Mouse (Mus musculus) telencephalon, adult 2 months (tissue): ENCODE measurements around the gene Ddo.

Experiments used
- DNase-seq: peaks from one replicate; pipeline ENCODE4 v3.0.0-alpha.2; 2011; ENCODE audit warnings: low read depth, low spot score

Ddo gene

DNA sequence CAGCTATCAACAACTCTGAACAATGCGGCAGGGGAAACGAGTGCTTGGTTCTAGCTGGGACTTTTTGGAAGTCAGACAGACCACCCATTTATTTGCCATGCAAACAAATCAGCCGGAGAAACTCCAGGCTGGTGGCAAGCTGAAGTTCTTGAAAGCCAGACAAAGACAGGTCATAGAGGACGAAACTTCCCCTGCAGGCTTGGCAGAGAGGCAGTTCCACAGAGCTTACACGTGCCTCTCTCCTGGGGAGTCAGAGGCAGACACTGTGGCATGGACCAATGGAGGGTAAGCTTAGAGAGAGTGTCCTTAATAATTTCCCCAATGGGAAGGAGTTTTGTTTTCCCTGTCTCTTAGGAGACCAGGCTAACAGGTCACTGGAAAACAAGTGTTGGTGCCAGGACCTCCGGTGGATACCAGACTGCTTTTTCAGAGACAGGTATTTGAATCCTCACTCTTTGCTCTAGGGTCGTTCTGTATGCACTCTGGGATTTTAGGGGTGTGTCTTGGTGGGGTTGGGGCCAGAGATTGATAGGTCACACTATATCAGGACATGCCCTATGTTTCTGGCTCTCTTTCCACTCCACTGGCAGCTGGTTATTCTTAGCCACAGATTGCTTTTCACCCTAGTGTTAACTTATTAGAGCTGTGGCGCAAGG lies at the start of gene Ddo:
Gene Ddo, plus strand, starts transcription at position 356 of the 656 bp plus-strand sequence.
- no peak for DNase-seq

DNA sequence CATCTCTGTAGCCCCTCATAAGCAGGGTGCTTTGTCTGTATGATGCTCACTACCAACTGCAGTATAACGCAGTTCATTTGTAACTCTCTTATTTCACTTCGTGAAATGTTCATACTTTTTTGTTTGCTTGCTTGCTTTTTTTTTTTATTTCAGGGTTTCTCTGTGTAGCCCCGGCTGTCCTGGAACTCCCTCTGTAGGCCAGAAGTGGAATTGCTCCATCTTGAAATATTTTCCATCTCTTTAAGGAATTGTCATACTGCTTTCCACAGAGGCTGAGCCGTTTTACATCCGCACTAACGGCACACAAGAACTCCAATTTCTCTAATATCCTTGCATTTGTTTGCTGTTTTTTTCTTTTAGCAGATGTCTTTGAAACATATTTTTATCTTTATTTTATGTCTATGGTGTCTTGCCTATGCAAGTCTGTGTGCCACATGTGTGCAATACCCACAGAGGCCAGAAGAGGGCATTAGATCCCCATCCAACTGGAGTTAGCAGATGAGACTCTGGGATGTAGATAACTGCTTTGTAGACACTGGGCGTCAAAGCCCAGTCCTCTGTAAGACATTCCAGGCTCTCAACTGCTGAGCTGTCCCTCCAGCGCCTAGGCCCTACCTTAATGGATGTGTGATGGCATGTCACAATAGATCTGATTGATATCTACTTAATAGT lies 46.1 kb upstream of the Ddo start:
- DNase-seq: no peak

DNA sequence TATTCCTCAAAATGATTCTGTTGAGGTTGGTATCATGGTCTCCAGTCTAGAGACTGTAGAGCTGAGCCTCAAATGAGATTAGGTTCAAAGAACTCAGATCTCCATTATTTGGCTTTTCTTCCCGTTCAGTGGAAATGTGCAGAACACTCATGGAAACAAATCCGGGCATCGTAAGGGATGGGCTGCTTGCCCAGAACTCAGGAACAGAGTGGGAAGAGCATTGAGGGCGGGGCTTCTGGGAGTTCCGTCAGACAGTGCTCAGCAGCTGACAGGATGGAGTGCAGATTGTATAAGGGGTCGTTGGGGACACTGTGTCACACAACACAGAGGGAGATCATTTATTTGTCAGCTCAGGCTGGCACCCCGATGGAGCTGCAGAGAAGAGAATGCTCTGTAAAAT lies 37.6 kb upstream of the Ddo start:
- DNase-seq: peak; percentile 47

DNA sequence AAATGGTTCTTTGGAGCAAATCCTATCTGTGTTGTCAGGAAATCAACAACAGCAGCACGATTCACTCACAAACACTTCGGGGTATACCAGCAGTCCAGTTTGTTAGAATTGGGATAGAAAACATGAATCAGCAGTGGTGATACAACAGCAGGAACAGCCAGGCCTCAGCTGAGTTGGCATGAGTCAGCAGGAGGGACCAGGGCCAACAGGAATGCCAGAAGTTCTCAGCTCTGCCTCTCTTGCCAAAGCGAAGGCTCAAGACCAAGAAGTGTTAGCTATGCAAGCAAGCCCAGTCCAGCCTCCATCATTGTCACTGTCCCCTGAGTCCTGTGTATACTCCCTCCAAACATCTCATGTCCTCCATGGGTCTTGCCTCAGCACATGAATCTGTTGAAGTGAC lies 32.6 kb upstream of the Ddo start:
- DNase-seq: no peak

DNA sequence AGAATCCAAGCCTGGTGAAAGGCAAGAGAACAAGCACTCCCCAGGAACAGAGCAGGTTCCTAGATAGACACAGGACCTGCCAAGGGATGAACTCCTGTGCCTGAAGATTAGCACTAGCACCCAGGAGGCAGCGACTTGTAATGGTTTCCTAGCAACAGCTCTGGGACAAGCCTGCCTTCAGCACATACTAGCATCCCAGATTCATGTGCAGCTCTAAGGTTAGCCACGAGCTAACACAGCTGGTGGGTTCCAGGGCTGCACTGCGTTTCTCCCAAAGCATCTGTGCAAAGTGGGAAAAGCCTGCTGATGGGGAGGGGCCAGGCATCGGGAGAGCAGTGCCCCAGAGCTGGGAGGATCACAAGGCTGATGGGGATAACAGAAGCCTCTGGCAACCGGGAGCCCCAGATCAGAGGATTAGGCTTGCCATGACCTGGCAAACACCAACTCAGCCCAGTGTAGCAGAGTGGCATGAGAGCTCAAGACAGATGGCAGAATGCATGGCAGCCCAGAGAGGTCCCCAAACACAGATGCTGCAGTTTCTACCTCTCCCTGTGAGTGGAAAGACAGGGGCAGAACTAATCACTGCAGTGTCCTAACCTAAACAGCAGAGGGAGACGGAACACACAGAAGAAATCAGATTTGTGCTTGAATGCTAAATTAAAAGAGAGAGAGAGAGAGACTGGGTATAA lies 25.0 kb upstream of the Ddo start:
- DNase-seq: no peak

DNA sequence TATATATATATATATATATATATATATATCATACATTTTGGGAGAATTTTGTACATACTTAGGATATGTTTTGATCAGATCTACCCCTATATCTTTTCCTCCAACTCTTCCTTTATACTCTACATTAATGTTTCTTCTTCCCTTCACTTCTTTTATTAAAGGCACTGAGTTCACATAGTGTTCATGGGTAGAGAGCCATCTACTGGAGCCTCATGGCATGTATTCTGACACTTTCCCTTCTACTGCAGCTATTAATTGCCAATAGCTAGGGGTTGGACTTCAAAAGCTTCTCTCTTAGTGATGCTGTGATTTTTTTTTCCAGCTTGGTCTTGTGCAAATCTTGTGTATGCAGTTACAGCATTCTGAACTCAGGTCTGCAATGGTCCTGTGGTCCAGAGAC lies 11.8 kb upstream of the Ddo start:
- DNase-seq: no peak

DNA sequence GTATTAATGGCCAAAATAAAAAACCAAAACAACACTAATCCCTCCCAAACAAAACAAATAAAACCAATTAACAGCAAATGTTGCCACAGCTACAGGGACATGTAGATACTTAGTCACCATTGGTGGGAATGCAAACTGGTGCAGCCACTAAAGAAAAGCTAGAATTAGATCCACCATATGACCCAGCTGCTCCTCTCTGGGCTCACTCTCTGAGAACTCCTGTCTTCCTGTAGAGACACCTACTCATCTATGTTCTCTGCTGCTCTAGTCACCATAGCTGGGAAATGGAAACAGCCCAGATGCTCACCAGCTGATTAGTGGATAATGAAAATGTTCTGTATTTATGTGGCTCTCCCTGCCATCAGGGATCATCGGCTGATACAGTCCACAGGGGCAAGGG lies 10.1 kb upstream of the Ddo start:
- DNase-seq: peak; percentile 48

DNA sequence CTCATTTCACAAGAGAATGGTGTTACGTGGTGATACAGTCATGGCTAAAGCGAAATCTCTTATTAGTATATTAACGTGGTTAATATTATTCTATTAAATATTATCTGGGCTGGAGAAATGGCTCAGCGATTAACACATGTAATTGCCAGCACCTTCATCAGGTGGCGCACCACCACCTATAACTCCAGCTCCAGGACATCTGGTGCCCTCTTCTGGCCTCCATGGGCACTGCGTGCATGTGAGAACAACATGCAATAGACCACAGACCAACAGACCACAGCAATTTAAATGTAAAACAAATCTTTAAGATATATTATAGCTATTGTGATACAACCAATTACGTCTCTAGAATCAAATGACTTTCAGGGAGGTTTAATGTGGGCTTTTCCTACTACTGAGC lies 671 bp upstream of the Ddo start:
- DNase-seq: no peak

DNA sequence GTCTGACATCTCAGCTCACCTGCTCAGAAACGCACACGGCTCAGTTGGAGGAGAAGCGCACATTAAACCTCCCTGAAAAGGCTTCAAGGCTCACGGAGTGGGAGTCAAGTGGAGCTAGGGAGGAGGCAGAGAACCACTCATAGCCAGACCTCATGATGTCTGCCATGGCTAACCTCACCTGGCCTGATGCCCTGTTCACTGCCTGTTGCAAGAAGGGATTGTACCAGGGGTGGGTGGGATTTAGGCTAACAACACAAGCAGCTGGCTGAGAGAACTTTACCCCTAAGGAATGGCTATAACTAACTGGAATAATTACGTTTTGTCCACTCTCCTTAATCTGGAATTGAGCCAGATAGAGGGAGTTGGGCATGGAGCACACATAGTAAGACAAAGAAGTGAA lies 646 bp downstream of the Ddo start:
- no peak for DNase-seq

DNA sequence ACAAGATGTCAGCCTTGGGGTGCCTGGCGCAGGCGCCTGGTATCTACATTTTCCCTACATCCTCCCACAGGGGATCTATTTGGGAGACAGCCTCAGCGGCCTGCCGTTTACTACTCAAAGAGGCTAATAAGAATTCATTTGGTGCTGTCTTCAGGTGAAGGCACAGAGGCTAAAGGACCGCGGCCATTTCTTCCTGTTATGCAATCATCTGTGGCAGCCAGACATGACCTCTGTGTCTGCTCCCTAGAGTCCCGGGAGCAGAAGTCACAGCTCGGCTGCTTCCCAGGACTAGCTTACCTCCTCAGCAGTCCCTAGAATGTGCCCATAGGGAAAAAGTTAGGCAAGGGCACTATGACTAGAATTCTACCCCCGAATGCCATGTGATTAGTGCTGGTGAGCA lies 1.1 kb downstream of the Ddo start:
- DNase-seq: no peak

DNA sequence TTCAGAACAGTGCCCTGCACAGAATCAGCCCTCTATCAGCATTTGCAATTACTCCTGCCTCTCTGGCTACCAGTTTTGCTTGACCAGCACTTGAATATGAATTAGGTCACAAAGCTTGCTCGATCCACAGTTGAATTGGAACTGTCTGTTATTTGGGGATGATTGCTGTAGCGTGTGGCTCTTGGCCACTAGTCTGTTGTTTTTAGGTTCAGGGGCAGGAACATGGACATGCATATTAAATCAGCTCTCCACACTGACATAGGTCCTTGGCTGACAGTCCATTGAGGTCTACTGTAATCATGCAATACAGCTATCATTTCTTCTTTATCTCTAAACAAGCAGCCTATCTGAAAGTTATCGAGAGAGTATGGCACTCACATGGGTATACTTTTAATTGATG lies 2.3 kb downstream of the Ddo start:
- no peak for DNase-seq

DNA sequence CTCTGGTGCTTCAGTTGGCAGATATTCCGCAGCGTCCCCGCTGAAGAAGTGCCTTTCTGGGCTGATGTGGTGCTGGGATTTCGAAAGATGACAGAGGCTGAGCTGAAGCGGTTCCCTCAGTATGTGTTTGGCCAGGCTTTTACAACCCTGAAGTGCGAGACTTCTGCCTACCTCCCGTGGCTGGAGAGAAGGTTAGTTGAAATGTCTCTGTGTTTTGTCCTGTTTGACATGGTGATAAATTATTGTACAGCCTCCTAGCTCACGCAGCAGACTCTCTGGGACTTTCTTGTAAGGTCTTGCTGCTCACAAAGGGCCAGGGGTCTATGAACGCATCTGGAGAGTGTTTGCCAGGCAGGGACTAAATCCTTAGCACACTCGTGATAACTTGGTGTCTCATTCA lies 7.5 kb downstream of the Ddo start:
- no peak for DNase-seq

DNA sequence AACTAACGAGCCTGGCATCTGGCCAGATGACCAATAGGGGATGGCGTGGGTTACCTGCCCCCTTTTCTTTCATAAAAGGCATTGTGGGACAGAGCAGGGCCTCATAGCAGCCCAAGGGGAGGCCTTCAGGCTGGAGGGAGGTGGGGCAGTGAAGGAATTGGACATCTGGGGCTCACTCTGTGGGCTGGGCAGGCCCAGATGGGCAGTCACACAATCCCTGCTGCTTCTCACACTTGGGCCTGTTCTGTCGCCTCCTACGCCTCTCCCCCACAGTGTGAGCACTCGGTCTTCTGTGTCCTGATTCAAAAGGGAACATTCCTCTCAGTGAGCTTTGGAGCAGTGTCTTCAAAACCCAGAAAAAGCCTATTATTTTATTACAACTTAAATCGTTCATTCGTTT lies 8.5 kb downstream of the Ddo start:
- DNase-seq: peak; percentile 90

DNA sequence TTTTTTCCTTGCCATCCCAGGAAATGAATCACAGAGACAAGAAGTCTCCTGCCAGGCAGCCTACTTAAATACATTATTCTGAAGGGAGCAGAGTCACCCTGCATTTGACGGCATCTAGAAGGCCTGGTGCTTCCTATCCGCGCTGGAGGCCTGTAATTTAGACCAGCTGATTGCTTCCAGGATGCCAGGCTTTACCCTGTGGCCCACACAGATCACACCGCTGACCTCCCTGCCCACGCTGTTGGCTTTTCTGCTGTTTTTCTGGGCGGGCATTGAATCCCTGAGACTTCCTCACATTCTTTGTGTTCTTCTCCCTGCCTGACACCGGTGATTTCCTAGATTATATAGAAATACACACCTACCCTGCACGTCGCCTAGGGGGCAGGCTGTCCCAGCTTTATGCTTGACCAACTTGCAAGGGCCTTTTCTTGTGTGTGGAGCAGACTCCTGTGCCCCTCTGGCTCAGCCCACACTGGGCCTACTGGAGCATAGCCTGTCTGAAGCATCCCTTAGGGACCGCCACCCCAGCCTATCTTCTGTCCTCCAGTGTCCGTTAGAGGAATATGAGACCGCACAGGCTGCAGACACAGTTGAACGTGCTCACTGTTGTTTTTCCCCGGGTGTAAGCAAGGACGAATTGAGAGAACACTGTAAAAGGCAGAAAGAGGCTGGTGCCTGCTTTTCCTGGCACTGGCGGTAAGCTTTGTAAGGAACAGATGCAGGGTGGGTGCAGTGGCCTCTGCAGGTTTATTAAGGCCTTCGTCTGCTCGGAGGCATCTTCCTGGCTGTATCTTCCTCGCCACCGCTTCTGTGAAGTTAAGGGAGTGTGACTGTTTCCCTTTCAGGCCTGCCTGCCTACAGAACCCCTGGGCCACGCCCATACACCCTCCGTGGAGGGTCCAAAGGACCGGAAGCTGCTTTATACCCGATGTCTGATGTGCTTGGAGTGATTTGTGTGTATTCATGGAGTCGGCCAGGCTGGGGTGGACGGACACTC lies 9.3 kb downstream of the Ddo start:
- DNase-seq: peak; percentile 79

DNA sequence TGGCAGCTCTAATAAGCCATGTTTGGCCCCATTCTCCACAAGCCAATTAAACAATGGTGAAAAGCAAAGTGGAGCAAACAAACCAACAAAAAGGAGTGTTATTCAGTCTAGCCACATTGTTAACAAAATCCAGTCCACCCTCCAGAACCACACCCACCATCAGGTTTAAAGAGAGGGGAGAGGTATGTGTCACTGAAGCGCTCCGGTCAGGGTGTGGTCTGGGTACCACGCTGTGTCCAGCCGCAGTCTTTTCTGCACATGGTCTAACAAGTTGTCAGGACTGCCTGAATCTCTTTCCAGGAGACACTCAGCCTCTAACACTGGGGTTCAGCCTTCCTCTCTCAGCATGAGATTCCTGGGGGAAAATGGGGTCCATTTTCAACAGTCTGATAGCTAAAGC lies 10.6 kb downstream of the Ddo start:
- no peak for DNase-seq

DNA sequence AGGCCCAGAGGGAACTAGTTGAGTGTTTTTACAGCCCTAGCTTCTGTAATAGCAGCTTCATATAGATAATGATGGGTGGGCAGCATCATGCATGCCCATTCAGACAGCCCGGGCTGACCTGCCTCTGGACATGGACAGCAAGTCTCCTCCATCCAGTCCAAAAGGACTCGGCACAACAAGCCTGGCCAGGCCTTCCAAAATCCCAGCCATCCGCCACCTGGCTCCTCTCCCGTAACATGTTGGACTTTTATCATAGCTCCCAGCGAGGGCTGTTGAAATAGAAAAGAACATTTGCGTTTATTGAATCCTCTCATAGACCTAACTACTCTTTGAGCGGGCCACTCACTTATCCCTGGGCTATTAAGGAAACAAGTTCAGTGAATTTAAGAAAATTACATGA lies 12.1 kb downstream of the Ddo start:
- no peak for DNase-seq

DNA sequence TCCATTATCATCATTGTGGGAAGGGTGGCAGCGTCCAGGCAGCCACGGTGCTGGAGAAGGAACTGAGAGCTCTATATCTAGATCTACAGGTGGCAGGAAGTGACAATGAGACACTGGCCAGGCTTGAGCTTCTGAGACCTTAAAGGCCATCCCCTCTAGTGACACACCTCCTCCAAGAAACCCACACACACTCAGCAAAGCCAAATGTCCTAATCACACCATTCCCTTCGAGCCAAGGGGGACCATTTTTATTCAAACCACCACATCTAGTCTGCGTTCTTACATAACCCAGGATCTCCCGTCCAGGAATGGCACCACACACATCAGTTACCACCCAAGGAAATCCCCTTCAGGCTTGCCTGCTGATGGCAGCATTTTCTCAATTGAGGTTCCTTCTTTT lies 13.3 kb downstream of the Ddo start:
- DNase-seq: no peak

DNA sequence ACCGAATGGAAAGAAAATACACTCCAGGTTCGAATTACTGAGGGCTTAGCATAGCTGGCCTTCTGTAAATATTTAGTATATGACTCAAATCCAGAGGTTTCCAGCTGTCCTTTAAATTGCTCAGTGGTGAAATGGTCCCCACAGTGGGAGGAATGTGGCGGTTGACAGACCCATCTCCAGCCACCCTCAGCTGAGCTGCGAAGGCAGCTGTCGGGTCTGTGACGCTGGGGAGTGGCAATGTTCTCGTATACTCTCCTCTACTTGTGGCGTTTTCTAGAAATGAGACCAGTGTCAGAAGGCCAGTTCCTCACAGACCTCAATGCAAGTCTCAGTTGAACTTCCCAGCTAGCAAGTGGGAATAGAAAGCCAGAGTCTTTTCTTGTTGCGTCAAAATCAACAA lies 14.6 kb downstream of the Ddo start:
- DNase-seq: no peak

DNA sequence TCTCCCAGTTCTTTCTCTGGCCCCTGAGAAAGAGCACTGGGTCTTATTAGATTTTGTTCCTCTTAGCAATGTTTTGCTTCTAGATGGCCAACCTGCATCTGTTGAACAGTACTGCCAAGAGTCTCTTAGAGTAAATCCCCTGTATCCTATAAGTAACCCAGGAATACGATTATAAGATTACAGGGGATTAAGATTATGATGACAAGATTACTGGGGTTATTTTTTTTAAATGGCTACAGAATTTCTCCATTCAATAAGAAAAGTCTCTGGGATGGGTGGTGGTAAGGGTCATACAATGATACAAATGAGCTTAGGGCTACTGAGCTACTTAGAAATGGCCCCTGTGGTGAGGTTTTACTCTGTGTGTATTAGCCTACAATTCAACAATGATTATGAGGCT lies 15.5 kb downstream of the Ddo start:
- DNase-seq: no peak

DNA sequence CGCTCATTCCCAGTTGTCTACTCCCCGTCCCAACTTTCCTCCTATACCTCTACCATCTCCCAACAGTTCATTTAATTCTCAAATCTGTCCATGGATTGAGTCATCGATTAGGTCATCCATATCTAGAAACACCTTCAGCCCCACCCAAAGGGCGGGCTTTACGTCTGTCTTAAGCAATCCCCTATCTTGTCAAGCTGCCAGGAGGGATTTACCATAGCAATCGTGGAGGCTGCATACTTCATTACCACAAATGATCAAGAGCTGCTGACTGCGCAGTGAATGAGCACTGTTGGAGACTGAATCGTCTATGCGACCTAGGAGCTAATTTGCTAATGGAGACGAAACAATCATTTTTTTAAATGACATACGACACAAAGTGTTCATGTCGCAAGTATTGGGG lies 19.0 kb downstream of the Ddo start:
- DNase-seq: no peak

DNA sequence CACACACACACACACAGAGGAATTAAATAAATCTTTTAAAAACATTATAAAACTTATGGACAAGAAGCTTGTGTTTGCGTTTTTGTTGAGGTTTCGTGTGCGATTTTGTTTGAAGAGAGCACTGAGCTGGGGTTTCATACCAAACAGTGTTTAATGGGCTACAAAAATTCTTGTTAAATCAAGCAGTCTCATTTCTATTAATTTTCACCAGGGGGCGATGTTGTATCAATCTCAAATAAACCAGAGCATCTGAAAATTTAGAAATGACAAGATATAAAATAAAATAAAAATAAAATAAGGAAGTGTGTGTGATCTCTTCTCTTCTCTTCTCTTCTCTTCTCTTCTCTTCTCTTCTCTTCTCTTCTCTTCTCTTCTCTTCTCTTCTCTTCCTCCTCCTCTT lies 19.8 kb downstream of the Ddo start:
- peak; percentile 58 for DNase-seq

DNA sequence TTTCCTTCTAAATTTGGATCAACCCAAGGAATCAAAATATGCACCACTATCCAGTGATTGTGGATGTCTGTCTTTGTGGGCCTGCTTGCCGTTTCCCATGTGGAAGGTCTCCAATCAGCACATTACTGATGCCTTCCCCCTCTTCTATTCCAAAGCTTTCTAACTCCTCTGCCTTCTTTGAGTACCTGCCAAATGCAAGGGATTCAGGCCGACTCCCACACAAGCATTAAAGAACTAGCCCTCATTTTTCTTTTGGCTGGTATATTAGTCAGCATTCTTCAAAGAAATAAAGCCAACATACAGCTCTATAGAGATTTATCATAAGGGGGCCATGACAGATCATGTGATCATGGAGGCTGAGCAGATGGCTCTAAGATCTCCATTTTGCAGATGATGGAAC lies 21.9 kb downstream of the Ddo start:
- peak; percentile 39 for DNase-seq
